Mouse (Mus musculus): ENCODE results near the gene Slamf6. TPM values are rescaled to one million over a fixed set of nuclear protein-coding genes. Genes with fewer than 3 reads are reported as not detected.

Slamf6 gene
- total RNA-seq, 2 experiments from 2014 or later: not detected

GRCm38 (mm10) chr1:171994918-171995715, 77.8 kb downstream of the Slamf6 start:
- no peak for DNase-seq

- no peak for DNase-seq
Measured at GRCm38 (mm10) chr1:171996701-171997100, 79.4 kb downstream of the Slamf6 start.

GRCm38 (mm10) chr1:171998820-171999597, 81.7 kb downstream of the Slamf6 start:
- DNase-seq: no peak

- DNase-seq: no peak
Measured at GRCm38 (mm10) chr1:172000641-172001040, 83.3 kb downstream of the Slamf6 start.

- DNase-seq: no peak
Measured at GRCm38 (mm10) chr1:172001665-172002064, 84.3 kb downstream of the Slamf6 start.

Other genes with a start within 250 kb of the Slamf6 start
- under 1 TPM; 0.54 to 0.82 TPM for gene Cd48, start 235.5 kb upstream of the Slamf6 start, total RNA-seq (2021)
- gene Slamf1, start 150.4 kb upstream of the Slamf6 start, total RNA-seq (2021): not detected
- under 1 TPM; 0.64 to 0.96 TPM for gene Cd84, start 77.8 kb upstream of the Slamf6 start, total RNA-seq (2021)
- gene Gm10521, start 21.9 kb upstream of the Slamf6 start, total RNA-seq (2021): not detected
- under 1 TPM; 0.80 to 1.00 TPM for gene Vangl2, start 110.9 kb downstream of the Slamf6 start, total RNA-seq (2021)
- gene Nhlh1, start 140.1 kb downstream of the Slamf6 start, total RNA-seq (2021): not detected
- 10 to 100 TPM; 70.6 to 79.4 TPM for gene Copa, start 165.0 kb downstream of the Slamf6 start, total RNA-seq (2021)
- 10 to 100 TPM; 25.7 to 27.1 TPM for gene Ncstn, start 165.3 kb downstream of the Slamf6 start, total RNA-seq (2021)
- gene Pex19, start 209.2 kb downstream of the Slamf6 start, total RNA-seq (2021): 10 to 100 TPM; 76.0 to 82.5 TPM
- 100 to 1,000 TPM; 131 to 159 TPM for gene Dcaf8, start 230.6 kb downstream of the Slamf6 start, total RNA-seq (2021)